Mouse (Mus musculus) retina, adult 2 months (tissue): ENCODE data around the gene Anks1b.
A peak's percentile ranks its signal among the peaks of the same experiment; 100 is the strongest.

Experiments used
- DNase-seq: peaks from one replicate; pipeline ENCODE4 v3.0.0-alpha.2; 2012; ENCODE audit warnings: low read depth, low spot score

Gene Anks1b

DNA sequence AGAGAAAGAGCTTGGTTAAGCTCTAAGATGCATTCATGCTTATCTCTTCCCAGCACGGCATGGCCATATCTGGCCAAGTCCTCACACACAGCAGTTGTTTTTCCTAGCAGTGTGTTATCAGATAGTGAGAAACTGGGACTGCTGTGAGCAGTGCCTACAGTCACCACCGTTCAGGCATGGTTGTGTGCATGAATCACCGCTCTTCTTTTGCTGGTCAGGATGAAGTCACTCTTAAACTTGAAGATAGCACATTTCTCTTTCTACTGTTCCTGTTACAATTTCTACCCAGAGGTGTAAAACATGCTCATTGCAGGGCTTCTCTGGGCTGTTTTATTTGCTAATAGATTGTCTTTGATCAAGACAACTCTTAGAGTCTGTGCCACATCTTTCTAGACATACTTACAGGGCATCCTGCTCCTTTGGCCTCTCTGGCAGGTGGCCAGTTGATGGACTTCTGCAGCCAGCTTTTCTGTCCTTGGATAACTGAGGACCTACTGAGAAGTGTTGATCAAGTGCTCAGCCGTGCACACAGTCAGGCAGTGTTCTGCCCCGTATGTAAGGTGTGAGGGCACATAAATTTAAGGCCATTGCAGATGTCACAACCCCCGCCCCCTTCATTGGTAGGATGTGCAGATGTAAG, 296.8 kb downstream of the Anks1b start:
- DNase-seq = no peak

DNA sequence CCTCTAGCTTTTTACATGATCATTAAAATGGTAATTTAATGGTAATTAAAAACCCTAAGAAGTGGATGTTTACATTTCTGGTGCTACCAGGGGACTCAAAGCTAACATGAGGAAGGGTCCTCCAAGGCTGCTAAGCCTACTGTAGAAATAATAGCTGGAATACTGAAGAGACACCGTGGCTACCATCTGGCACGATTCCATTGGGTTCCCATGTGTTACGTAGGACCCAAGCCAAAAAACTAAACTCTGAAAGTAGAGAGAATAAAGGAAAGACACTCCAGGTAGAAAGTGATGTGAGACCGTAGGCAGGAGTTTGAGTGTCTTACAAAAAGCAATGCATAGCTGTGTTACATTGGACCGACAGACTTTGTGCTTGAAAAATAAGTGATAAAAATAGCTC, 317.1 kb downstream of the Anks1b start:
- DNase-seq = no peak

DNA sequence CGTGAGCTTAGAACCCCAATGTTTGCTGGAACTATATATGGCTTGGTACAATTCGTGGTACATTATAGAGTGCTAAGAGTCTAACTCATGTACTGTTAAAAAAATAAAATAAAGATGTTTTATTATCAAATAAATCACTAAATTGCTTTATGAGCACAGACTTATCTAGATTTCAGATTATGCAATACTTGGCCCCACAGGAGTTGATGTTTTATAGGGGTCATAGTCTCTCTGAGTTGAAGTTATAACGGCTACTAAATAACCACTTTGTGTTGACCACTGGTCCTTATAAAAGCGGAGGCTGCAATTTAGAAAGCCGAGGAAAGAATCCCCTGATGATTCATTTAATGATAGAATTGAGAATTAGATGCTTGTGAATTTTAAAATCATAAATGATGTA, 323.6 kb downstream of the Anks1b start:
- DNase-seq = no peak

DNA sequence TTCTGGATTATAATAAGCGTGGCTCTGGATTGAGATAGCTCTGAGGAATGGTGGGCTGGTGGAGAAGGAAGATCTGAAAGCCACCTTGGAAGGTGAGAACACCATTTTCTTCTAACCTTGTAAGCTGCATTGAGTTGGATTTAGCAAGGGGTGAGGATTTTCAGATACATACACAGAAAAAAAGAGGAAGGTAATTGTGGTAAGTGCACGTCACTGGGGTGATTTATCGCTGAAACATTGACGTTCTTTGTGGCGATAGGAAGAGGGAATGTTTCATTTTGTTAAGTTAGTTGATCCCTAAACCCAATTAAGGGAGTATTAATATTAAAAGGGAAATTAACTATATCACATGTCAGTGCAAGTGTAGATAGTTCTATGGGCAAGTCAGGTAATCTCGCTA, 336.7 kb downstream of the Anks1b start:
- no peak for DNase-seq

DNA sequence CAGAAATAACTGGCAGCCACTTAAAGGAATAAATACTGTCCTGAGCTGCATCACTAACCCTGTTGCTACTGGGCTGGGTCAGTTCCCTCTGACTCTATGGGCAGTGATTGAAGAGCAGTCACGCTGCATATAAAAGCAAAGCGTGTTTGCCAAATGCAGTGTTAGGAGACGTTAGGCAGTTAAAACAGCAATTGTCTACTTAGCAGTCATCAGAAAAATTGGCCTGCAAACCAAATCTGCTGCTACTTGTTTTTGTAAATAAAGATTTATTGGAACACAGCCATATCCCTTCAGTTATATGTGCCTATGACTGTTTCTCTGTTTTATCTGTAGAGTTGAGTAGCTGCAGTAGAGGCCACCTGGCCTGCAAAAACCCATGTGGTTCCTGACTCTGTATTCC, 347.2 kb downstream of the Anks1b start:
- DNase-seq = no peak

DNA sequence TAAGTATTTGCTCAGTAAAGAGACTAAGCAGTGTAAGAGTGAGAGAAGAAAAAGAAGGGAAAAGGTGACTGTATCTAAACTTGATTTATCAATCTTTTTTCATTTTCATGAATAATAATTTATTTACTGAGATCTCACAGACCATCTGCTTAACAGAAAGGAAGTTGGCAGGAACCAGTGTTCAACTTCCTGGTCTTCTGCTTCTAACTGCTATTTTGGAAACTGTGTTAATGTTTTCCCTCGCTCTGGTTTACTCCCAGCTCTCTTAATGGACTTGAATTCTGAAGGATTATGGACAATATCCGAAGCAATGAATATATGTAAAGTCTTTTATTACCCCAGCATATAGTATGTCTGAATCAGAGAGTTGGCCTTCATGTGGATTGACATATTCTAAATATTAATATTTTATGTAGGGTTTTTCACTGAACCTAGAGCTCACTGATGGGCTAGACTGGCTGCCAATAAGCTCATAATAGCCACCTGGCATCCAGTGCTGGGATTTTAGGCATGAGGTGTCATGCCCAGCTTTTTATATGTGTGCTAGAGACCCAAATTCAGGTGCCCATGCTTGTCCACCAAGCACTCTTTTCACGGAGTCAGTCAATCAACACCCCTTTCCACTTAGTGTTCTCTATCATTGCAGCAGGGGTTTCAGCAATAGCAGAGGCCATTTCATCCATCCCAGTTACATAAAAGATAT, 349.6 kb downstream of the Anks1b start:
- no peak for DNase-seq

DNA sequence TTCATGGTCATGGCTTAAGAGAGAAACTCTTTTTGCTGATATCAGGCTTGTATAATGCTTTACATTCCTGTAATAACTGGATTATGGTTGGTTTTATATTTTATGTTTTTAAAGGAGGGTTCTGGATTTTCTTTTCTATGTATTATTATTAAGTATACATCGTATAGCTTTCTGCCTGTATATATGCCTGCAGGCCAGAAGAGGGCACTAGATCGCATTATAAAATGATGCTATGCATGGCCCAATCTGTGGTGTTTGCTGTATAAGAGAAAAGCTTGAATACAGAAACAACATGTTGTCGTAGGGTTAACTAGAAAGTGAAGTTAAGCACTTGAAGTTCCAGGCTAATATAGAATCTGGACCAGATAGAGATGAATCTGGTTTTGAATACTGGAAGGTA, 362.0 kb downstream of the Anks1b start:
- no peak for DNase-seq

DNA sequence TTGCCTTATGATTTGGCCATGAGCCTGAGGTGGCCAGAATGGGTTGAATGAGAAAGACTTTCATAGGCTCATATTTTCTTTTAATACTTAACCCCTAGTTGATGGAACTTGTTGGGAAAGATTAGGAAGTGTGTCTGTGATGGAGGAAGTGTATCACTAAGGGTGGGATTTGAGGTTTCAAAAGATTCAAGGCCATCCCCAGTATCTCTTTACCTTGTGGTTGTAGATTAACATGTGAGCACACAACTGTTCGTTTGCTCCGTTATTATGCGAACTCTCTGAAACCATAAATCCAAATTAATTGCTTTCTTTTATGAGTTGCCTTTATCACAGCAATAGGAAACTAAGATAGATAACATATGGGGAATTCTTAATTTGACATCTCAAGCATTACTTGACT, 364.0 kb downstream of the Anks1b start:
- no peak for DNase-seq

DNA sequence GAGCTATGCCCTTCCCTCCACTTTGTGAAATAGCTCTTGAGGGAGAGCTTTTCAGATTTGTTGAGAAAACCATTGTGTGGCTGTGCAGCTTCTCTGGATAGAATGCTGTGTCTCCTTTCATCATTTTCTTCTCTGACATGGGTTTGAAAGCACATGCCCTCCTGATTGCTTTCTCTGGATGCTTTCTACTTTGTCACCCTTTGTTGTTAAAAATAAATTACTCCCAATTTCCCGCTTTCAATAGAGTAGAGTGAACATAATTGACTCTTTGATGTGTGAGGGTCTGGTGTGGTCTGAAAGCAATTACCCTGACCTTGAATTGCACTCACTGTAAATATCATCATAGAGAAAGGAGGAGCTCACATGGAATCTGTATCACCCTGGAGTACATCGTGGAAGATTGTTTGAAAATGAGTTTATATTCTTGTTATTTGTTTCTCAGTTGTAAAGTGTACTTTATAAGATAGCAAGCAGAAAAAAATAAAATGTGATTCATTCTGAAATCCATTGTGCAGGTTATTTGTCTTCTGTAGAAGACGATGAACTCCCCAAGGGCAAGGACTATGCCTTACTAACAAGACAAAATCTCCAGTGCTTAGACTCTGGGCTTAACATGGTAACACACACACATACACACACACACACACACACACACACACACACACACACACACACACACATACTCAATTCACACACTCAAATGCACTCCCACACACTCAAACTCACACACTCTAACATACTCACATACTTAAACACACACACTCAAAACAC, 385.8 kb downstream of the Anks1b start:
- DNase-seq = no peak

DNA sequence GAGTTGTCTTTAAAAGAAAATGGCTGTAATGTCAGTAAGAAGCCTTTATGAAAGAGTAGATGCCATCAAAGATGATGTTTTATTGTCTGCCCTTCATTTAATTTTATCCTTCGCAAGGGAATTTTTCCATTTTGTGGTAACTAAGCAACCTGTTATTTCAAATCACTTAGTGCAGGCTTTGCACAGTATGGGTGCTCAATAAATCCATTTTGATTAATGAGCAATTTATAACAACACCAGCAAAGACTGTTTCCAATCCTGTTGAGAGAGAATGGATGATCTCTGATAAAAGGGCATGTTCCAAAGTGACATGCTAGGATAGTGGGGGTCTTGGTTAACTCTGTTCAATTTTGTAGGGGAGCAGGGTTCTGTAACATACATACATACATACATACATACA, 398.0 kb downstream of the Anks1b start:
- no peak for DNase-seq

DNA sequence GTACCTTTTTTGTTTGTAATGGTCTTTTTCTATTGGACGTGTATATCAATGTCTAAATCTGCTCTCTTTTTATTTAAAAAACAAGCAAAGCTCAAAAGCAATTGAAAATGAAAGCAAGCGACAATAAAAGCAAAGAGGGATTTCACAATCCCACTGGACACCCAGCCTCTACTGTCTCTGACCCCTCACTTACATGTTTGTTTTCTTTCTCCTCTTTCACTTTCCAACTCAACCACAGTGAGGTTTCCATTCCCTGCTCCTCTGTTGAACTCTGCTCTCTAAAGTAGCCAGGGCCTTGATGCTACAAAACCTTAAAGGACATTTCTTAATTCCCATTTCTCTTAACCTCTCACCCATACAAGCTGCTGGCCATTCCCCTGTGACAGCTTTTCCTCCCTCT, 400.0 kb downstream of the Anks1b start:
- DNase-seq = no peak

DNA sequence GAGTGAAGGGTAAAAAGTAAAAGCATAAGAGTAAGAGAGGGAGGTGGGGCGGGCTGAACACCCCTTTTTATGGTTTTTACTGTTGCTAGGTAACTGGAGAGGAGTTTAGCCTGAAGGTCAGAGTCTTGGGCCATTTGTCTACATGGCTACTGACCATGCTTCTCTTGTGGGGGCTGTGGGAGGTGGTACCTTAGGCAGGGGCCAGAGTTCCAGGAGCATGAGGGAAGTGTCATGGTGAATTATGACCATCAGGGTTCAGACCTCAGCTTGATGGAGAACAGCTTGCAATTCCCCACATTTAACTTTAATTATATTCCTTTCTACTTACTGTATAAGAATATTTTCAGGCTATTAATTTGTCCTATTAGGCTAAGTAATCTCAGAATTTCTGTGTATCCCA, 413.3 kb downstream of the Anks1b start:
- no peak for DNase-seq

DNA sequence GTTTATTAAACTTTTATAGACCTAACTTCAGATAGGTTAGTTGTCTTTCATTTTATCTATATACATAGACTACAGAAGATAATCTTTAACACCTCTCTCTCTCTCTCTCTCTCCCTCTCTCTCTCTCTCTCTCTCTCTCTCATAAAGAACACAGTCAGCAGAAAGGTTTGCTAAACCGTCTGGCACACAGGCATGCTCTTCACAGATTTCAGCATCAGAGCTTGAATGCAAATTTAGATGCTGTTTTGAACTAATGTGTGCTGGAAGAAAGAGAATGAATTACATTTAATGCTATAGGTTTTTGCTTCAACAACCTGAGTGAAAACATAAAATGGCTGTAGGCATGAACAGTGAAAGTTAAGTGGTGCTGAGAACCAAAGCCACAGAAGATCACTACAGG, 429.9 kb downstream of the Anks1b start:
- DNase-seq = no peak

DNA sequence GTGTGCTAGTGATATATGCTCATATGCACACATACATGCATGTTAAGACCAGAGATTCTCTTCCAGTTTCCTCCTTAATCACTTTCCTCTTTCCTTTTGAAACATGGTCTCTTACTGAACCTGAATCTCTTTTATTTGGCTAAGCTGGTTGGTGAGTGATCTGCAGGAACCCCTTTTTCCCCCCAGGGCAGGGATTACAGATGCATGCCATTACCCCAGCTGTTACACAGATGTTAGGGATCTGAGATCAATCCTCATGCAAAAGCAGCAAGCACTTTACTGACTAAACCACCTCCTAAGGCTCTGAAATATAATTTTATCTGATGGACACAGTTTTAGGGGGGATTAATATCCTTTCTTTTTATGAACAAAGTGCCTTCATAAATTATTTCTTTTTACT, 432.8 kb downstream of the Anks1b start:
- DNase-seq = no peak

DNA sequence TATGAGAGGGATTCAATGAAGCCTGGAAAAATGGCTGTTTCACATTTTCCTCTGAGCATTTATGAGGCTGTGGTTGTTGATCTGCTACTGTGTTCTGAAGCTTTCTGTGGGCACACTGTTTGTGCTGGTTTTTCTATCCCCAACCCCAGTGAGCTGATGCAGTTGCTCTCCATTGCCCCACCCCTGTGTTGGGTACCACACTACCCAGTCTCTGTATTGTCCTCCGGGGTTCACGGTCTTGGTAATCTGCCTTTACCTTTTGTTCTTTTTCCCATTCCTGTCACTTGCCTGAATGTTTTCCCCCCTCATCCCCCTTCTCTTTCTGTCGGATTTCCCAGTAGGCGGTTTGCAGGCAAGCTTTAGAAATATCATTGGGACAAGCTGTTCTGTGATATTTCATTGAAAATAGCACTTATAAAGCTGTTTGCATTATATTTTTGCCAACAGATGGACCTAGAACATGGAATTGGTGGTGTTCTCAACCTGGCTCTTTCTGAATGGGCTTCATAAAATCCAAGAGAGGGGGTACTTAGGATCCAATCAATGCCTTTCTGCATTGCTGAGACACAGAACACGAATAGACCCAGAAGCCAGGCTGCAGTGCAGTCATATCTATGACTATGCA, 434.7 kb downstream of the Anks1b start:
- no peak for DNase-seq

DNA sequence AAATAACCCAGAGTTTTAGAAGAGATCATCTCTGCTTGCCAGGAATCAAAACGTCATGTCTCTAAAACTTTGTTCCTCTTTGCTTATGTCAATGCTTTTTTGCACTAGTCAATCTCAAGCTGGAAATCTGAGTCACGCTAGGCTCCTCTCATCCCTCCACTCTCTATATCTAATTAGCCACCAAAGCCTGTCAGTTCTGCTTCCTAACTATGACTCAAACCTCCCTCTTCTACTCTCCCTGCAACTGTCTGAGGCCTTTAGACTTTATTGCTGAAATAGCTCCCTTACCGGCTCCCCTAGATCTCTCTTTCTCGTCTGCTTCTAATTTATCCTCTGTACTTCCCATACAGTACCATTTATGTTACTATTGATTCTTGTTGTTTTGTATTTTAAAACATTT, 456.5 kb downstream of the Anks1b start:
- DNase-seq = no peak

DNA sequence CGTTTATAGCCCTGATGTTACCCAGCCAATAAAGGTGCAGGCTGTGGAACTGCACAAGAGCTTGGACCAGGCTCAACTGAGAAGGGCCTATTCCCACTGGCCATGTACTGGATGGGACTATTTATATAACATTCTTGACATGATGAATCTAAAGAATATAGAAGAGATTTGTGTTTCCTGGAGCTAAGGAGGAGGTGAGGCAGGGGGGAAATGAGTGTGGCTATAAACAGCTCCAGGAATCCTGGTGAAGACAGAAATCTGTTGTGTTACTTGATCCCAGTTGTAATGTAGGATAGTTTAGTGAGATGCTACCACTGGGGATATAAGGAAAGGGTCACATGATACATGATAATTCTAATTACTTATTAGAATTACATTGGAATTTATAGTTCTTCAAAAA, 472.1 kb downstream of the Anks1b start:
- no peak for DNase-seq

DNA sequence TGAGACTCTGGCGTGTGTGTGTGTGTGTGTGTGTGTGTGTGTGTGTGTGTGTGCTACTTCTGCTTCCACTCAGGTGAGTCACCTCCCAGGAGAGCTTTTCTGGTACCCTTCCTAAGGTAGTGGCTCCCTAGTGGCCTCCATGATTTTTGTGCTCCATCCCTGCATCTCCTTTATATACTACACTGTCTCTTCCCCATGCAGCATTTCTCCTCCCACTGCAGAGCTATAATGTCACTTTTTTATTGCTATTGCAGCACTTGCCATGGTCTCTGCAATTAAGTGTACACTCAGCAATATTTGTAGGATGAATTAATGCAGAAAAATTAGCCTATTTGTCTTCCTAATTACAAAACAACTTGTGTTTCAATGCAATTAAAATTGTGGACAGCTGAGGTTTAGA, 482.9 kb downstream of the Anks1b start:
- no peak for DNase-seq

DNA sequence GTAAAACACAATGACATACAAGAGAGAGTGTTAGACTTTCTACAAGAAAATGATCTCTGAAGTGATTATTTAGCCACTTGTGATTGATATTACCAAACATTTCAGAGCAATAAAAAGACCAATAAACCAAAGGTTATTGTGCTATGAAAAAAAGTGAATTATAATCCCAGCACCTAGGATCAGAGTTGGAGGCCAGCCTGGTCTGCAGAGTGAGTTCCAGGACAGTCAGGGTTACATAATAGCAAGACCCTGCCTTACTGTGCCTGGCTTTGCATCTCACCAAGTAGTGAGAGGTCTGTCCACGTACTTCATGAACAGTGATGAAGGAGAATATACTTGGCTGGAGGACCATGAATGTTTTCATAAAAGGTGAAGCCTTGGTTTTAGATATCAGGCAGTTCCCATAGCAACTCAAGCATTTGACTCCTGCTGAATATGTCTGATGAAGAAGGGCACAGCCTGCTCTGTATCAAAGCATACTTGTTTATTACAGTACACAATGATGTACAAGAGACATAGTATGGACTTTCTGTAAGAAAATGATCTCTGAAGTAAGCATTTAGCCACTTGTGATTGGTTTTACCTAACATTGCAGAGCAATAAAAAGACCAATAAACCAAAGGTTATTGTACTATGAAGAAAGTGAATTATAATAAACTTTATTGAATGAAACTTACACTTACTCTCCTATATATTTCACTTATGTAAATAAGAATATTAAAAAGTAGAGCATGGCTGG, 484.0 kb downstream of the Anks1b start:
- no peak for DNase-seq

DNA sequence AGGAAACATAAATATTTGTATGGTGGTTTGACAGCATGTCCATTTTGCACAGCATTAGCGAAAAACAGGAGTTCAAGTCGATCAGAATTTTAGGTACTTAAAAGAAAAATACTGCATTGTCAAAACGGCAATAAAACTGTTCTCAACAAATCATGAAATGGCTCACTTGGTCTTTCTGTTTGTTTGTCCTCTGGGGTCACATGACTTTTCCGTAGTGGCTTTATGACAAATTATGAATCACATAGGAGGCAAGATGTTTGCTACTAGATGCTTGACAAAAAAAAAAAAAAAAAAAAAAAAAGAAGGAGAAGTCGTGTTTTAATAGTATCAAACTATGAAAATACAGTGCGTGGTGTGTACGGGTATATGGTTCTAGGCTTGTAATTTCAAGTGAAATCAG, 495.7 kb downstream of the Anks1b start:
- no peak for DNase-seq

DNA sequence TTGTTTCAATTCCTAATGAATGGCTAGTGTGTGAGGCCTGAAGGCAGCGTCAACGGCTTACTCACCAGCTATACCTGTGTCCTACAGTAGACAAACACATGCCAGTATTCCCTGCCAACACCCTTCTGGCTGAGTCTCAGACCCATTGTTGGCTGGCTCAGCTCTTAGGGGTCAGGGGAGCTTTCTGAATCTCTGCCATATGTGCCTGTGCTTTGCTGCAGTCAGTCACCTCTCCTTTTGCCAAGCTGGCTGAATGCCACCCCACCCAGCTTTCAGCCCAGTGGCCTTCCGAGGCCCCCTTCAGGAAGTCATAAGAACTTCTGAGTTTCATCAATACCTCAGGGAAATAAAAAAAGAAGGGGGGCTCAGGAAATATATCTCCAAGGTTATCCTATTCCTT, 497.4 kb downstream of the Anks1b start:
- no peak for DNase-seq

DNA sequence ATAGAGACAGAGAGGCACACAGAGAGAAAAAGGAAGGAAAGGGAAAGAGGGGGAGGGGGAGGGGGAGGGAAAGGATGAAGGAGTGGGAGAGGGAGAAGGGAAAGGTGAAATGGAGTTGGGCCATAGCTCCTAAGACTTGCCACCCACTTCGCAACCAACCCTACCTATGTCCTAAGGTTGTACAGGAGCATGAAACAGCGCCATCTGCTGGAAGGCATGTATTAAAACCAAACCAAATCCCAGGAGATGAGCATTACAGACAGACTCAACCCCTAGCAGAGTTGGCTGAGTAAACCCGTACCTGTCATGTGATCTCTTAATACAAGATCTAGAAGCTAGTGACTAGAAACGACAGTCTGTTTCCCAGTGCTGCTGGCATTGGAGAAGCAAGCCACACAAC, 500.2 kb downstream of the Anks1b start:
- DNase-seq = peak; percentile 8
